ENCODE assay signal across 20 mouse cellular contexts in the genomic region with DNA sequence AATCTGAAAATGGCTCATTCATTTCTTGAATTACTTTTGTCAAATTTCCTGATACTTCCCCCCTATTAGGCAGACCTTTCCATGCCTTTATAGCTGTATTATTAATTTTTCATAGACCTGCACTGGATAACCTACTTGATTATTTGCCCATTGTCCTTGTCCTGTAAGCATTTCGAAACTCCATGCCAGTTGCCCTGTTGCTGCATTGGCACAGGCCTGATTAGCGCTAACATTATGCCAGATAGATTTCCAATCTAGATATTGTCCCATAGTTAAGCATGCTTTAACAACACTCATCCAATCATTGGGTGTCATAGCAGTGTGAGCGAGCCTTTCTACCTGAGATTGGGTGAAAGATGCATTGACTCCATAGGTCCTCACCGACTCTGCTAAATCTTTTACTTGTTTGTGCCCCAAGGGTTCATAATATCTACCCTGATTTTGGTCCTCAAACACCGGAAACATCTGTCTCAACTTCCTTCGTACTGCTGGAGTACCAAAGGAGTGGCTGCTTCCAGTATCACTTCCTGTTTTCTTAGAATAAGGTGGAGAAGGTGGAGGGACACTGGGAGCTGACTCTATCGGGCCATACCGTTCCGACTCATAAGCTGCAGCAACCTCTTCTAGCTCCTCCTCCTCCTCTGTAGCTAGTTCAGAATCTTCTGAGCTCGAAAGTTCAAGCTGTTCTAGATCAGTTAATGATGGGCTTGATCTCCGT. TPM values are rescaled to one million over a fixed set of nuclear protein-coding genes. Genes with fewer than 3 reads are reported as not detected.
DNase-seq lines count a peak whose midpoint lies in the region; ATAC-seq and TF ChIP-seq lines count a peak whose summit lies in the region.
"Had no signal": no experiment of that assay in that cellular context is flagged by ENCODE, and none has a peak within 500 bp of the region (broad histone marks: within the 10 kb centered on the region; RNA-seq: fewer than 3 reads in every experiment).

No protein-coding gene starts in this region.

- intact Hi-C loops in left cerebral cortex, postnatal 10 days (cut with DNase I): no loop called here

- ATAC-seq in lung, postnatal 0 days: no peak
- ATAC-seq in granulocyte monocyte progenitor cell, adult 5-6 weeks (replicated peaks; ENCODE audit: poor library complexity, severe bottlenecking): peak; percentile 98
- ATAC-seq in megakaryocyte-erythroid progenitor cell, adult 5-6 weeks (replicated peaks; ENCODE audit: low FRiP score, low TSS enrichment, poor library complexity, severe bottlenecking): no peak
- ATAC-seq: forebrain, embryonic 13.5 days had no signal

- no peak overlapping the region for H3K9ac ChIP-seq in lung, postnatal 0 days (replicated peaks; ENCODE audit: low read depth)
- peak overlapping the region; percentile 94 for H3K9ac ChIP-seq in MEL (ENCODE audit: control insufficient read depth, low read depth, low read length, poor library complexity, severe bottlenecking)
- H3K9ac ChIP-seq: embryonic facial prominence, embryonic 12.5 days; forebrain, embryonic 13.5 days; limb, embryonic 12.5 days; lung, embryonic 15.5 days; neural tube, embryonic 15.5 days had no signal

- 64% methylated on average over 11 of the region's 11 CpGs for WGBS in lung, postnatal 0 days

- no peak overlapping the region for H3K27ac ChIP-seq in lung, postnatal 0 days (ENCODE audit: low read length)
- peak overlapping the region; percentile 98 for H3K27ac ChIP-seq in MEL (ENCODE audit: control insufficient read depth, low read depth, low read length)
- H3K27ac ChIP-seq: embryonic facial prominence, embryonic 12.5 days; forebrain, embryonic 13.5 days; kidney, postnatal 0 days; limb, embryonic 12.5 days; lung, embryonic 15.5 days; neural tube, embryonic 15.5 days had no signal

- H3K4me2 ChIP-seq in lung, postnatal 0 days (replicated peaks; ENCODE audit: low read depth, low read length): no peak overlapping the region
- H3K4me2 ChIP-seq: embryonic facial prominence, embryonic 12.5 days; forebrain, embryonic 13.5 days; limb, embryonic 12.5 days; lung, embryonic 15.5 days; neural tube, embryonic 15.5 days had no signal

- no peak overlapping the region for H3K4me3 ChIP-seq in lung, postnatal 0 days (ENCODE audit: low read depth, low read length)
- H3K4me3 ChIP-seq in MEL (ENCODE audit: control insufficient read depth in 1 of 2, insufficient read depth in 1 of 2, low read depth in 2 of 2, low read length in 2 of 2): peak overlapping the region; percentile 74 to 91
- H3K4me3 ChIP-seq: embryonic facial prominence, embryonic 12.5 days; forebrain, embryonic 13.5 days; limb, embryonic 12.5 days; lung, embryonic 15.5 days; neural tube, embryonic 15.5 days had no signal

- no peaks in the 10 kb centered on the region for H3K36me3 ChIP-seq in lung, postnatal 0 days (ENCODE audit: insufficient read depth, low read length)
- peaks cover 0 to 10% of the 10 kb centered on the region in 2 experiments; a peak in 2 of 4 replicates for H3K36me3 ChIP-seq in MEL (ENCODE audit: control insufficient read depth in 1 of 2, insufficient read depth in 2 of 2, low read length in 2 of 2)
- H3K36me3 ChIP-seq in splenic B cell, adult 2 months (ENCODE audit: control insufficient read depth, insufficient read depth, low read length, poor library complexity, severe bottlenecking): no peaks in the 10 kb centered on the region
- H3K36me3 ChIP-seq: embryonic facial prominence, embryonic 12.5 days; G1E; limb, embryonic 12.5 days; lung, embryonic 15.5 days; neural tube, embryonic 15.5 days had no signal

- peak; percentile 32 for DNase-seq in lung, postnatal 0 days (ENCODE audit: low spot score)
- DNase-seq in lung, postnatal 14 days: no peak
- peak; percentile 90 for DNase-seq in MEL (ENCODE audit: low read depth, low spot score)
- DNase-seq in splenic B cell, adult 2 months (ENCODE audit: low read depth, low spot score): peak; percentile 64
- DNase-seq in left cerebral cortex, postnatal 10 days (ENCODE audit: extremely low spot score in 1 of 2, low spot score in 2 of 2): no peak
- DNase-seq: cerebellum, postnatal 10 days; heart, postnatal 14 days; thymus, postnatal 36 days had no signal

- H3K79me2 ChIP-seq in MEL (ENCODE audit: control insufficient read depth, insufficient read depth, low read length, poor library complexity): peaks cover 12% of the 10 kb centered on the region

- no peaks in the 10 kb centered on the region for H3K27me3 ChIP-seq in lung, postnatal 0 days (replicated peaks; ENCODE audit: insufficient read depth, low read length)
- no peaks in the 10 kb centered on the region for H3K27me3 ChIP-seq in MEL (ENCODE audit: control insufficient read depth in 1 of 2, insufficient read depth in 2 of 2, low read length in 2 of 2)
- H3K27me3 ChIP-seq in splenic B cell, adult 2 months (ENCODE audit: control insufficient read depth, insufficient read depth, low read length, poor library complexity, severe bottlenecking): no peaks in the 10 kb centered on the region
- H3K27me3 ChIP-seq: embryonic facial prominence, embryonic 12.5 days; forebrain, embryonic 13.5 days; limb, embryonic 12.5 days; lung, embryonic 15.5 days; neural tube, embryonic 15.5 days had no signal

- TF ChIP-seq CTCF in lung, postnatal 0 days (IDR thresholded peaks at IDR 0.05): no peak
- TF ChIP-seq CTCF in MEL (IDR thresholded peaks at IDR 0.05 in 2 of 3, conservative IDR thresholded peaks at IDR 0.05 in 1 of 3; ENCODE audit: control insufficient read depth in 1 of 3, insufficient read depth in 1 of 3, low read depth in 2 of 3, low read length in 3 of 3, poor library complexity in 1 of 3, severe bottlenecking in 1 of 3): no peak

- peak; percentile 83 for TF ChIP-seq EP300 in lung, postnatal 0 days (IDR thresholded peaks at IDR 0.05)
- TF ChIP-seq EP300 in MEL (IDR thresholded peaks at IDR 0.05; ENCODE audit: low read depth in 1 of 2, low read length in 2 of 2): peak; percentile 41 to 58; a peak in 3 of 4 replicates

- TF ChIP-seq RAD21 in MEL (IDR thresholded peaks at IDR 0.05; ENCODE audit: low read depth, low read length): no peak

- no peaks in the 10 kb centered on the region for H3K9me3 ChIP-seq in lung, postnatal 0 days (ENCODE audit: low read length)
- H3K9me3 ChIP-seq in MEL (replicated peaks; ENCODE audit: insufficient read depth, low read length): no peaks in the 10 kb centered on the region
- H3K9me3 ChIP-seq: embryonic facial prominence, embryonic 12.5 days; forebrain, embryonic 13.5 days; G1E; lung, embryonic 15.5 days; neural tube, embryonic 15.5 days had no signal

- H3K4me1 ChIP-seq in lung, postnatal 0 days (ENCODE audit: insufficient read depth, low read depth, low read length): no peaks in the 10 kb centered on the region
- H3K4me1 ChIP-seq in MEL (ENCODE audit: control insufficient read depth in 1 of 2, insufficient read depth in 2 of 2, low read length in 2 of 2): peaks cover 3 to 10% of the 10 kb centered on the region in 2 experiments
- H3K4me1 ChIP-seq: forebrain, embryonic 13.5 days; lung, embryonic 15.5 days; neural tube, embryonic 15.5 days had no signal

- no peak for TF ChIP-seq POLR2A in MEL (IDR thresholded peaks at IDR 0.05; ENCODE audit: control insufficient read depth in 1 of 2, insufficient read depth in 1 of 2, low read depth in 1 of 2, low read length in 2 of 2, poor library complexity in 1 of 2)

RNA-seq across cellular contexts. Expression of gene 4930539E08Rik, which starts 20.9 kb away (rescaled TPM):
- 0.02 TPM in 1 of 2 replicates, not detected in the other for polyA plus RNA-seq in lung, postnatal 0 days (2015; fragmentation: Nextera tagmentation; extraction: Ambion mirVana)
- 0.04 TPM in 1 of 2 replicates, not detected in the other for total RNA-seq in MEL (2012; rRNA removed)
- polyA plus RNA-seq in MEL (2012; ENCODE audit: insufficient read depth in 1 of 2, insufficient read length in 2 of 2, low read depth in 1 of 2, low replicate concordance in 2 of 2, missing spikeins in 1 of 2): under 1 TPM in 1 of 2 experiments, not detected in 1; 0.01 TPM
- total RNA-seq in granulocyte monocyte progenitor cell, adult 5-6 weeks (2014; fragmentation: Nextera tagmentation): 1.8 and 2.6 TPM in 2 replicates
- 1.2 and 1.5 TPM in 2 replicates for total RNA-seq in granulocyte monocyte progenitor cell, adult 5-6 weeks (2017)
- 10 to 100 TPM; 10.9 to 13.5 TPM for total RNA-seq in left cerebral cortex, postnatal 10 days (2021)
- total RNA-seq in megakaryocyte-erythroid progenitor cell, adult 5-6 weeks (2014; fragmentation: Nextera tagmentation): 0.20 and 0.33 TPM in 2 replicates
- total RNA-seq in megakaryocyte-erythroid progenitor cell, adult 5-6 weeks (2017): 0.23 and 0.66 TPM in 2 replicates
- total RNA-seq: gastrocnemius, adult 8-10 months had no signal
- polyA plus RNA-seq: G1E had no signal

RNA-seq across cellular contexts. Expression of gene Pnpla1, which starts 36.0 kb away (rescaled TPM):
- 0.04 TPM in 1 of 2 replicates, not detected in the other for polyA plus RNA-seq in lung, postnatal 0 days (2015; fragmentation: Nextera tagmentation; extraction: Ambion mirVana)
- 0.08 TPM in 1 of 2 replicates, not detected in the other for total RNA-seq in MEL (2012; rRNA removed)
- under 1 TPM in 1 of 2 experiments, not detected in 1; 0.38 TPM for polyA plus RNA-seq in MEL (2012; ENCODE audit: insufficient read depth in 1 of 2, insufficient read length in 2 of 2, low read depth in 1 of 2, low replicate concordance in 2 of 2, missing spikeins in 1 of 2)
- total RNA-seq in granulocyte monocyte progenitor cell, adult 5-6 weeks (2014; fragmentation: Nextera tagmentation): not detected in 2 replicates
- total RNA-seq in granulocyte monocyte progenitor cell, adult 5-6 weeks (2017): under 0.01 and 0.13 TPM in 2 replicates
- under 1 TPM; 0.53 to 0.60 TPM for total RNA-seq in left cerebral cortex, postnatal 10 days (2021)
- not detected in 2 replicates for total RNA-seq in megakaryocyte-erythroid progenitor cell, adult 5-6 weeks (2014; fragmentation: Nextera tagmentation)
- not detected in 2 replicates for total RNA-seq in megakaryocyte-erythroid progenitor cell, adult 5-6 weeks (2017)
- total RNA-seq: G1E; gastrocnemius, adult 8-10 months; heart, postnatal 14 days had no signal
- polyA plus RNA-seq: forebrain, embryonic 13.5 days; G1E; kidney, postnatal 0 days; limb, embryonic 12.5 days; lung, embryonic 15.5 days; midbrain, postnatal 0 days had no signal

RNA-seq across cellular contexts. Expression of gene Pxt1, which starts 49.4 kb away (rescaled TPM):
- polyA plus RNA-seq in lung, postnatal 0 days (2015; fragmentation: Nextera tagmentation; extraction: Ambion mirVana): 0.12 TPM in 1 of 2 replicates, not detected in the other
- not detected in 2 replicates for total RNA-seq in MEL (2012; rRNA removed)
- polyA plus RNA-seq in MEL (2012; ENCODE audit: insufficient read depth in 1 of 2, insufficient read length in 2 of 2, low read depth in 1 of 2, low replicate concordance in 2 of 2, missing spikeins in 1 of 2): not detected
- total RNA-seq in granulocyte monocyte progenitor cell, adult 5-6 weeks (2014; fragmentation: Nextera tagmentation): not detected in 2 replicates
- total RNA-seq in granulocyte monocyte progenitor cell, adult 5-6 weeks (2017): not detected in 2 replicates
- not detected for total RNA-seq in left cerebral cortex, postnatal 10 days (2021)
- not detected in 2 replicates for total RNA-seq in megakaryocyte-erythroid progenitor cell, adult 5-6 weeks (2014; fragmentation: Nextera tagmentation)
- not detected in 2 replicates for total RNA-seq in megakaryocyte-erythroid progenitor cell, adult 5-6 weeks (2017)
- total RNA-seq: G1E; gastrocnemius, adult 8-10 months; layer of hippocampus, postnatal 25 days had no signal
- polyA plus RNA-seq: embryonic facial prominence, embryonic 12.5 days; forebrain, embryonic 13.5 days; kidney, postnatal 0 days; neural tube, embryonic 15.5 days had no signal

RNA-seq across cellular contexts. Expression of gene Kctd20, which starts 57.5 kb away (rescaled TPM):
- polyA plus RNA-seq in lung, postnatal 0 days (2015; fragmentation: Nextera tagmentation; extraction: Ambion mirVana): 44.3 and 49.5 TPM in 2 replicates
- 39.1 and 41.8 TPM in 2 replicates for total RNA-seq in MEL (2012; rRNA removed)
- 10 to 100 TPM in 1 of 2 experiments, not detected in 1; 65.4 TPM for polyA plus RNA-seq in MEL (2012; ENCODE audit: insufficient read depth in 1 of 2, insufficient read length in 2 of 2, low read depth in 1 of 2, low replicate concordance in 2 of 2, missing spikeins in 1 of 2)
- total RNA-seq in granulocyte monocyte progenitor cell, adult 5-6 weeks (2014; fragmentation: Nextera tagmentation): 99.8 and 132 TPM in 2 replicates
- total RNA-seq in granulocyte monocyte progenitor cell, adult 5-6 weeks (2017): 146 and 162 TPM in 2 replicates
- 10 to 100 TPM; 81.7 to 83.4 TPM for total RNA-seq in left cerebral cortex, postnatal 10 days (2021)
- total RNA-seq in megakaryocyte-erythroid progenitor cell, adult 5-6 weeks (2014; fragmentation: Nextera tagmentation): 23.5 and 33.8 TPM in 2 replicates
- total RNA-seq in megakaryocyte-erythroid progenitor cell, adult 5-6 weeks (2017): 31.4 and 39.9 TPM in 2 replicates

Comparison
In these comparisons a context has a peak if more than half of its experiments do, and no peak if none do; other contexts are left out.
1. DNase-seq: peak in lung, postnatal 0 days (single experiment), MEL (single experiment) and splenic B cell, adult 2 months (single experiment); none in lung, postnatal 14 days (single experiment) and left cerebral cortex, postnatal 10 days (0 of 2).